Mouse (Mus musculus) liver, postnatal 0 days (tissue): Measurements from ENCODE around the gene Iqcd.

Experiments used
- CTCF ChIP-seq: sonication (generic); IDR thresholded peaks from 2 replicates; pipeline ENCODE4 v1.5.1; 2016; ENCODE audit warnings: antibody characterized with exemption, low read depth
- EP300 ChIP-seq: IDR thresholded peaks from 2 replicates; pipeline ENCODE4 v1.6.1; 2016; ENCODE audit warnings: antibody characterized with exemption, low read depth, mild to moderate bottlenecking

GRCm38 (mm10) chr5:120631892-120632291 is 43.1 kb downstream of the Iqcd start:
- TF ChIP-seq CTCF (peak; percentile 27), EP300 (no peak)
